Mouse (Mus musculus) forebrain, embryonic 15.5 days (tissue): ENCODE results near the gene Taf4. TPM values are rescaled to one million over a fixed set of nuclear protein-coding genes. Genes with fewer than 3 reads are reported as not detected.

Experiments
- ATAC-seq: fragments of 200-750 bp; cut with Nextera tagmentation; replicated peaks from 2 replicates; pipeline ENCODE4 v1.8.0; 2017; ENCODE audit warnings: mild to moderate bottlenecking, moderate TSS enrichment, moderate library complexity
- H3K27ac ChIP-seq: fragments of 300-500 bp; sonication (generic); replicated peaks from 2 replicates; pipeline ENCODE4 v1.5.1; 2015; ENCODE audit warnings: mild to moderate bottlenecking, inconsistent platforms
- H3K27me3 ChIP-seq: fragments of 300-500 bp; sonication (generic); 2 replicates; pipeline ENCODE4 v1.6.1; 2015; ENCODE audit warnings: inconsistent platforms
- H3K36me3 ChIP-seq: fragments of 300-500 bp; sonication (generic); 2 replicates; pipeline ENCODE4 v1.6.1; 2015; ENCODE audit warnings: mild to moderate bottlenecking, inconsistent platforms
- H3K4me1 ChIP-seq: fragments of 300-500 bp; sonication (generic); 2 replicates; pipeline ENCODE4 v1.6.1; 2015; ENCODE audit warnings: inconsistent platforms
- H3K4me2 ChIP-seq: fragments of 300-500 bp; sonication (generic); replicated peaks from 2 replicates; pipeline ENCODE4 v1.6.1; 2015; ENCODE audit warnings: mild to moderate bottlenecking, inconsistent platforms
- H3K4me3 ChIP-seq: fragments of 300-500 bp; sonication (generic); 2 replicates; pipeline ENCODE4 v1.5.1; 2015; ENCODE audit warnings: mild to moderate bottlenecking, inconsistent platforms
- H3K9ac ChIP-seq: fragments of 300-500 bp; sonication (generic); replicated peaks from 2 replicates; pipeline ENCODE4 v1.6.1; 2015; ENCODE audit warnings: mild to moderate bottlenecking, inconsistent platforms
- H3K9me3 ChIP-seq: fragments of 300-500 bp; sonication (generic); 2 replicates; pipeline ENCODE4 v1.6.1; 2016; ENCODE audit warnings: inconsistent platforms
- WGBS: fragments of 180-500 bp; shearing (Covaris S2); methylation state at CpG from one replicate; pipeline ENCODE4 v1.1.7; 2015; ENCODE audit warnings: mixed read lengths; 5-methylcytosine and 5-hydroxymethylcytosine counted together
- polyA plus RNA-seq: library from polyadenylated mRNA; unstranded; fragments of >200 nt; fragmentation: Nextera tagmentation; extraction: Ambion mirVana; gene quantifications from 2 replicates; pipeline ENCODE4 v1.2.1, GENCODE M21; 2015

Gene Taf4
- polyA plus RNA-seq, 1 experiment from 2014 or later: 5.3 TPM

DNA sequence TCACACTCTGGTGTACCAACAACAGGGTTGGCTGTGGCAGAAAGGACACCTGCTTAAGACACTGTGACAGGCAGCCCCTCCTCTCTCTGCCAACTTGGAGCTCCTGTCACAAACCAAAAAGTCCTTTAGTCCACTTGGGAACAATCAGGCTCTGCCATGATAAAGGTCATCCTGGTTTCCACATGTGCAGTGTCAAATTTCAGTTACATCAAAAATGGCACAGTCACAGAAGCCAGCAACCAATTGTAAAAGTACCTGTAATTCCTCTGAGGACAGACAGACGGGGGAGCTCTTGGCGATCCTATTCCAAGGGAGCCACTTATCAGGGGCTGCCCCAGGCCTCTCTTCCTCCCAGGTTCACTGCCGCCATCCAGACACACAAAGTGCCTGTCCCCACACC is 17.1 kb downstream of the Taf4 start:
- Histone ChIP-seq H3K4me2 (no peak overlapping the region), H3K9me3 (no peaks in the 10 kb centered on the region), H3K27ac (no peak overlapping the region), H3K27me3 (no peaks in the 10 kb centered on the region), H3K4me1 (peaks cover 10% of the 10 kb centered on the region), H3K36me3 (no peaks in the 10 kb centered on the region), H3K4me3 (no peak overlapping the region), H3K9ac (no peak overlapping the region)
- 42% methylated on average over 3 of the region's 3 CpGs for WGBS
- ATAC-seq: no peak

DNA sequence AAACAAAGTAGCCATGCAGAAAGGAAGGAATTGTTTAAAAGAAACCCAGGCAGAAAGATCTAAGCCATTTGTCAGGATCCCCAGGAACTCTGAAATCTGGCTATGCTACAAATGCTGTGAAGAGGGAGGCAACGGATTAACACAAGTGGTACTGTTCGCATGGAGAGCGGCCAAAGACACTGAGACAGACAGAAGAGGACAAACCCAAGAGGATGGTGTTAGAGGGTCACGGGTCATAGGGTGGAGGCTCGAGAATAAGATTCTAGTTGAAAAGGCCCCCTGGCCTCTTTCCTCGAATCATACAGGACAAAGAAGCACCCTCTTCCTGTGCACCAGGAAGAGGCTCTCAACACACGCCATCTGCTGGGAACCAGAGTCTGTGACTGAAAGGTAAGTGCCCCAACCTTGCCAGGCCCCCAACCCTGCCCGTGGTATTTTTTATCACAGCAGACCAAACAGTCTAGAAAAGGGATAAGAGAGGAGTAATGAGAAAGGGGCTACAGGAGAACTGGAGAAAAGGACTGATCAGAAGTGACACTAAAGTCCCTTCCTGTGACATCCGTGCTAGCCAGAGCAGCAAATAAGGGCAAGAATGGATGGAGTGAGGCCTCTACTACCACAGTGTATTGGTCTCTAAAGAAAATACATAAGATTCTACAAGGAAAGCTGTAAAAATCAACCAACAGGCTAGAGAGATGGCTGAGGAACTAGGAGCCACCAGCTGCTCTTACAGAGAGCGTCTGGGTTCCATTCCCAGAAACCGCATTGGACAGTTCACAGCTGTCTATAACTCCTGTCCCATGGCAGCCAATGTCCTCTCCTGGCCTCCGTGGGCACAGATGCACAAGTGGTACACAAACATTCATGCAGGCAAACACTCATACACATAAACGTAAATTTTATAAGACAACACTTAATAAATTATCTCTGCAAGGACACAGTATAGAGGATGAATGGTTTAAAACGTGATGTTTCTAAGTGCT is 24.6 kb downstream of the Taf4 start:
- H3K4me3 ChIP-seq: no peak overlapping the region
- no peak overlapping the region for H3K27ac ChIP-seq
- no peak overlapping the region for H3K9ac ChIP-seq
- H3K27me3 ChIP-seq: no peaks in the 10 kb centered on the region
- no peaks in the 10 kb centered on the region for H3K36me3 ChIP-seq
- 65% methylated on average over 14 of the region's 14 CpGs for WGBS
- no peak overlapping the region for H3K4me2 ChIP-seq
- H3K4me1 ChIP-seq: peaks cover 18% of the 10 kb centered on the region
- ATAC-seq: no peak
- H3K9me3 ChIP-seq: no peaks in the 10 kb centered on the region

GRCm38 (mm10) chr2:179948820-179949219 is 27.6 kb downstream of the Taf4 start:
- WGBS: 80% methylated on average over 5 of the region's 5 CpGs
- H3K27me3 ChIP-seq: no peaks in the 10 kb centered on the region
- H3K9me3 ChIP-seq: no peaks in the 10 kb centered on the region
- H3K36me3 ChIP-seq: no peaks in the 10 kb centered on the region
- H3K4me1 ChIP-seq: peaks cover 19% of the 10 kb centered on the region
- no peak overlapping the region for H3K4me2 ChIP-seq
- H3K4me3 ChIP-seq: no peak overlapping the region
- H3K9ac ChIP-seq: no peak overlapping the region
- no peak overlapping the region for H3K27ac ChIP-seq
- no peak for ATAC-seq

- H3K36me3 ChIP-seq: no peaks in the 10 kb centered on the region
- H3K4me1 ChIP-seq: peaks cover 19% of the 10 kb centered on the region
- no peak overlapping the region for H3K27ac ChIP-seq
- no peak overlapping the region for H3K9ac ChIP-seq
- ATAC-seq: no peak
- H3K27me3 ChIP-seq: no peaks in the 10 kb centered on the region
- H3K4me2 ChIP-seq: no peak overlapping the region
- 63% methylated on average over 5 of the region's 5 CpGs for WGBS
- H3K9me3 ChIP-seq: no peaks in the 10 kb centered on the region
- no peak overlapping the region for H3K4me3 ChIP-seq
Observed at GRCm38 (mm10) chr2:179947607-179948006, 28.8 kb downstream of the Taf4 start.

GRCm38 (mm10) chr2:179946496-179946895 is 29.9 kb downstream of the Taf4 start:
- no peak for ATAC-seq
- no peak overlapping the region for H3K4me2 ChIP-seq
- H3K9ac ChIP-seq: no peak overlapping the region
- H3K27ac ChIP-seq: no peak overlapping the region
- H3K36me3 ChIP-seq: no peaks in the 10 kb centered on the region
- WGBS: 90% methylated on average over 6 of the region's 6 CpGs
- no peaks in the 10 kb centered on the region for H3K9me3 ChIP-seq
- H3K4me1 ChIP-seq: peaks cover 14% of the 10 kb centered on the region
- no peak overlapping the region for H3K4me3 ChIP-seq
- no peaks in the 10 kb centered on the region for H3K27me3 ChIP-seq

DNA sequence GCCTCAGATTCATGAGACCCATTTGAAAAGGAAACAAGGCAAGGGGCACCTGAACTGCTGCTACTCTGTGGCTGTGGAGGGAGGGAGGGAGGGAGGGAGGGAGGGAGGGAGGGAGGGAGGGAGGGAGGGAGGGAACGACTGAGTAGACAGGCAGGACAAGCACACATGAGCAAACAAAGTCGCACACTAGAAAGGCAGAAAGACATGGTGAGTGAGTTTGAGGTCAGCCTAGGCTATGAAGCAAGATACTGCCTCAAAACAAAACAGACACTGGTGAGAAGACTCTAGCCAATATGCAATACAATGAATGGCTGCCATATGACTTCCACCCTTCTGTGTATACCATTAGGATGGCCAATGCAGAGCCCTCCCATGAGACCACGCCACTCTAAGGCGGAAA is 31.4 kb downstream of the Taf4 start:
- Histone ChIP-seq H3K4me3 (no peak overlapping the region), H3K27ac (no peak overlapping the region), H3K4me2 (no peak overlapping the region), H3K36me3 (no peaks in the 10 kb centered on the region), H3K27me3 (no peaks in the 10 kb centered on the region), H3K9me3 (no peaks in the 10 kb centered on the region), H3K9ac (no peak overlapping the region), H3K4me1 (peaks cover 16% of the 10 kb centered on the region)
- ATAC-seq: no peak
- WGBS: 43% methylated on average over 4 of the region's 4 CpGs

GRCm38 (mm10) chr2:179941696-179942095 is 34.8 kb downstream of the Taf4 start:
- ATAC-seq: no peak
- H3K4me1 ChIP-seq: peaks cover 9% of the 10 kb centered on the region; the same call in 1 of the 2 replicates
- H3K9ac ChIP-seq: no peak overlapping the region
- no peak overlapping the region for H3K4me3 ChIP-seq
- H3K36me3 ChIP-seq: no peaks in the 10 kb centered on the region
- H3K27ac ChIP-seq: no peak overlapping the region
- no peaks in the 10 kb centered on the region for H3K9me3 ChIP-seq
- H3K4me2 ChIP-seq: no peak overlapping the region
- WGBS: 92% methylated on average over 1 of the region's 1 CpGs
- no peaks in the 10 kb centered on the region for H3K27me3 ChIP-seq

- no peak overlapping the region for H3K4me3 ChIP-seq
- H3K4me1 ChIP-seq: 0 out of 2 replicates have a peak, but pooled peaks cover 5% of the 10 kb centered on the region
- H3K9me3 ChIP-seq: no peaks in the 10 kb centered on the region
- 91% methylated on average over 4 of the region's 4 CpGs for WGBS
- no peak overlapping the region for H3K9ac ChIP-seq
- peaks cover 10% of the 10 kb centered on the region for H3K36me3 ChIP-seq
- no peak overlapping the region for H3K27ac ChIP-seq
- no peak for ATAC-seq
- H3K4me2 ChIP-seq: no peak overlapping the region
- H3K27me3 ChIP-seq: no peaks in the 10 kb centered on the region
Observed at GRCm38 (mm10) chr2:179937091-179937490, 39.4 kb downstream of the Taf4 start.

- no peak overlapping the region for H3K9ac ChIP-seq
- no peak overlapping the region for H3K27ac ChIP-seq
- H3K4me1 ChIP-seq: no peaks in the 10 kb centered on the region
- peaks cover 23% of the 10 kb centered on the region for H3K36me3 ChIP-seq
- no peaks in the 10 kb centered on the region for H3K27me3 ChIP-seq
- H3K9me3 ChIP-seq: no peaks in the 10 kb centered on the region
- no peak for ATAC-seq
- WGBS: 78% methylated on average over 3 of the region's 3 CpGs
- H3K4me3 ChIP-seq: no peak overlapping the region
- H3K4me2 ChIP-seq: no peak overlapping the region
Observed at GRCm38 (mm10) chr2:179934165-179934564, 42.3 kb downstream of the Taf4 start.

DNA sequence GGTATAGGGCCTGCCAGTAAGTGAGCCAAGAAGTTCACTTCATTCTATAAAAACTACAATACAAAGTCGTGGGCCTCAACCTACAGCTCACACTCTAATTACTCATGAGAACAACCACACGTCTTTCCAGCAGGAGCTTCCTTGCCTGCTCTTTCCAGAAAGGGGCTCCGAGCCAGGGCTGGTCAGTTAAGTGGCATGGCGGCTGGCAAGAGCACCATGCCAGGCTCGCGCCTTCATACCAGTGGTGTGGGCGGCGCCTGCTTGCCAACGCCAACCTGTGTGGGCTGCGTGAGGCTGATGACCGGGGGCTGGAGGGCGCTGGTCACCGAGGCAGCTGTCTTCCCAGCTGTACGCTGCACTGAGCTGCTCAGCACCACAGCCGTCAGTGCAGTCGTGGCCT is 44.7 kb downstream of the Taf4 start:
- H3K9me3 ChIP-seq: no peaks in the 10 kb centered on the region
- H3K4me2 ChIP-seq: no peak overlapping the region
- WGBS: 88% methylated on average over 16 of the region's 16 CpGs
- H3K4me3 ChIP-seq: no peak overlapping the region
- H3K27me3 ChIP-seq: no peaks in the 10 kb centered on the region
- no peaks in the 10 kb centered on the region for H3K4me1 ChIP-seq
- peaks cover 30% of the 10 kb centered on the region for H3K36me3 ChIP-seq
- ATAC-seq: no peak
- H3K9ac ChIP-seq: no peak overlapping the region
- H3K27ac ChIP-seq: no peak overlapping the region

- 97% methylated on average over 13 of the region's 13 CpGs for WGBS
- Histone ChIP-seq H3K9me3 (no peaks in the 10 kb centered on the region), H3K4me3 (no peak overlapping the region), H3K27me3 (no peaks in the 10 kb centered on the region), H3K4me1 (no peaks in the 10 kb centered on the region), H3K4me2 (no peak overlapping the region), H3K9ac (no peak overlapping the region), H3K27ac (no peak overlapping the region), H3K36me3 (peaks cover 40% of the 10 kb centered on the region)
- ATAC-seq: no peak
Observed at GRCm38 (mm10) chr2:179929166-179929565, 47.3 kb downstream of the Taf4 start.

GRCm38 (mm10) chr2:179924038-179924437 is 52.4 kb downstream of the Taf4 start:
- H3K9ac ChIP-seq: no peak overlapping the region
- H3K4me2 ChIP-seq: no peak overlapping the region
- no peaks in the 10 kb centered on the region for H3K9me3 ChIP-seq
- ATAC-seq: no peak
- H3K27ac ChIP-seq: no peak overlapping the region
- H3K36me3 ChIP-seq: peaks cover 61% of the 10 kb centered on the region
- no peaks in the 10 kb centered on the region for H3K4me1 ChIP-seq
- WGBS: 95% methylated on average over 6 of the region's 6 CpGs
- no peaks in the 10 kb centered on the region for H3K27me3 ChIP-seq
- no peak overlapping the region for H3K4me3 ChIP-seq
